Mouse (Mus musculus) small intestine, adult 2 months (tissue): ENCODE measurements around the gene Gm20388.

ENCODE experiments used
- CTCF ChIP-seq: fragments of 200-500 bp; IDR thresholded peaks from 2 replicates; pipeline ENCODE4 v1.5.1; 2012; ENCODE audit warnings: low read depth, mild to moderate bottlenecking, control low read depth, inconsistent platforms, low read length, moderate library complexity, mixed read lengths; ENCODE audit not compliant: insufficient replicate concordance, insufficient read length; ENCODE audit errors: extremely low read depth
- POLR2A ChIP-seq: fragments of 200-500 bp; IDR thresholded peaks from 2 replicates; pipeline ENCODE4 v1.6.1; 2012; ENCODE audit warnings: low read depth, mild to moderate bottlenecking, control low read depth, inconsistent platforms, low read length, moderate library complexity

- TF ChIP-seq CTCF (no peak), POLR2A (no peak)
Measured at GRCm38 (mm10) chr8:120307103-120307502, 396.5 kb downstream of the Gm20388 start.
